Mouse (Mus musculus): Measurements from ENCODE around the gene 6030468B19Rik. TPM values are rescaled to one million over a fixed set of nuclear protein-coding genes. Genes with fewer than 3 reads are reported as not detected.

The 6030468B19Rik gene
- total RNA-seq, 2 experiments from 2014 or later = not detected

DNA sequence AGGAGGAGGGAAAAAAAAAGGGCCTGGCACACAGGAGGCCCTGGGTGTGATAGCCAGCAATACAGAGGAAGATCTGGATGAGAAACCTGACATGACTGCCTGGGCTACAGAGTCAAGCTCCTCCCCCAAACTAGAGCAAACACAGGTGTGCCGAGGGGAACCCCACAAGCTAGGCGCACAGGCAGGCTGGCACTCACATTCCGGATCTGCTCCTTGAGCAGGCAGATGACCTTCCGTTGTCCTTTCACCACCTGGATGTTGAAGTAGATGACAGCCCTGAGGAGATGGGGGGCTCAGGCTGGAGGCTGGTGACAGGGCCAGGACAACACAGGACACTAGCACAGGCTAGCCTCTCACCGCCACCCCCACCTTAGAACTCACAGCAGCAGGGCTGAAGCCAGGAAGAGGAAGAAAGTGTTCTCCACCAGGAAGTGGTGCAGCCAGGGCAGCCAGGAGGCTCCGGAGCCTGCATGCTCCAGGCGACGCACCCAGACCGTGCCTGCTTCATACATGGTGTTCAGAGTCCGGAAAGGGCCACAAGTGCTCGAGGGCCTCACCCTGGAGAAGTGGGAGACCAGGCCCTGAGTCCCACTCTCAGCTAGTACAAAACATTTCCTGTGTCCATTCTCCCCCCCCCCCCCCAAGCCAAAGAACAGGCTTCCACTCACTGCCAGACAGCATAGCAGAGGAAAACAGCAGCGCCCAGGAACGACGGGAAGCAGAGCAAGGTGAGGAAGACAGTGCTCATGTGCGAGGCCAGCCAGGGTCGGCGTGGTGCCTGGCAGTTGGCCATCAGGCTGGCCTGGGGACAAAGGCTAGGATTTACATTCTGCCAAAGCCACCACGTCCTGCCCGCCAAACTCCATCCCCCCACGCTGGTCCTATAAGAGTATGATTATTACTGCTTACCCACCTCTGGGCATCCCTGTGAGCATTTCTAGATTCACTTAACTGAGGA is 28.5 kb upstream of the 6030468B19Rik start:
- no peak for DNase-seq
- Histone ChIP-seq H3K4me3 (no peak overlapping the region), H3K27ac (no peak overlapping the region)
- no peak for TF ChIP-seq CTCF (IDR thresholded peaks at IDR 0.05)
- intact Hi-C loops (cut with DNase I) = no loop called here

DNA sequence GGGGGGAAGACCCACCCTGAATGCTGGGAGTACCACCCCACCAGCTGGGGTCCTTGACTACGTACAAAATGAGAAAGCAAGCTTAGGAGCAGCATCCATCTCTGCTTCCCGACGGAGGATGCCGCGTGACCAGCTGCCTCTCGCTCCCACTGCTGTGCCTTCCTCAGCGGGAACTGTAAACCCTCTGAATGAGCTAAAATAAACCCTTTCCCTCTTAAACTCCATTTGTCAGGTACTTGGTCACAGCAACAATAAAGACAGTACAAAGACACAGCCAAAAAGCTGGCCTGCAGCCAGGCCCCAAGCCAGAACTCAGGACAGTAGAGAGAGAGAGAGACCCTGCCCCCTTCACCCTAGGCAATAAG is 27.8 kb upstream of the 6030468B19Rik start:
- TF ChIP-seq CTCF (IDR thresholded peaks at IDR 0.05) = no peak
- intact Hi-C loops (cut with DNase I) = no loop called here
- no peak overlapping the region for H3K4me3 ChIP-seq
- no peak overlapping the region for H3K27ac ChIP-seq
- DNase-seq = no peak

DNA sequence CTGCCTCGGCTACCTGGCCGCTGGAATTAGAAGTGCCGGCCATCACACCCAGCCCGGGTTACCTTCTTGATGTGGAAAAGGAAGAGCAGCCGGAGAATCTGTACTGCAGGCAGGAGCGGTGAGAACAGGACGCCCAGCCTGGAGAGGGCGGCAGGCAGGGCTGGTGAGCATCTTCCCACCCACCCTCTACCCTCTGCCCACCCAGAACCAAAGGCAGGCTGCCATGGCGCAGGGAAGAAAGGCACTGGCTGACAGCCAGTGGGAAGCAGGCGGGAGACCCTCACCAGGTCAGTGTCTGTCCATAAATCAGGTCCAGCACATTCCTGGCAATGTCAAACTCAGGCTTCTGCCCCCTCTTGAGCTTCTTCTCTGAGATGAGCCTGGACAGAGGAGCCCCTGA is 27.1 kb upstream of the 6030468B19Rik start:
- Histone ChIP-seq H3K27ac (no peak overlapping the region), H3K4me3 (no peak overlapping the region)
- no peak for TF ChIP-seq CTCF (IDR thresholded peaks at IDR 0.05)
- DNase-seq = no peak
- intact Hi-C loops (cut with DNase I) = no loop called here

DNA sequence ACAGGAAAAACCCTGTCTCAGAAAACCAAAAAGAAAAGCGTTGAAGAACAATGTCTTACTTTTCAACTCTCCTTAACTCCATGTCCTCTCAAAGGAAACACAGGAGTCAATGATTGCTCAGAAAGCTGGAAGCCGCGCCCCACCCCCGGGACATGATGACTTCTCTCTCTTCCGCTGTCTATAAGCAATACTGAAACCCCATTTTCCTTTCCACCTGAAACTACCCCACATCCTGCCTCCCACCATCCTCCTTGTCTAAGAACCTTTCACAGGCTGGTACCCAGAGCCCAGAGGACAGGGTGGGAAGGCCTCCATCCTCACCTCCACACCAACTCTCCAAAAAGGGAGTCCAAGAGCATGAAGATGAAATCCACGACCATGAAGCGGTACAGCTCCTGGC is 25.1 kb upstream of the 6030468B19Rik start:
- no peak for TF ChIP-seq CTCF (IDR thresholded peaks at IDR 0.05)
- H3K27ac ChIP-seq = no peak overlapping the region
- no peak for DNase-seq
- no peak overlapping the region for H3K4me3 ChIP-seq
- intact Hi-C loops (cut with DNase I) = no loop called here

DNA sequence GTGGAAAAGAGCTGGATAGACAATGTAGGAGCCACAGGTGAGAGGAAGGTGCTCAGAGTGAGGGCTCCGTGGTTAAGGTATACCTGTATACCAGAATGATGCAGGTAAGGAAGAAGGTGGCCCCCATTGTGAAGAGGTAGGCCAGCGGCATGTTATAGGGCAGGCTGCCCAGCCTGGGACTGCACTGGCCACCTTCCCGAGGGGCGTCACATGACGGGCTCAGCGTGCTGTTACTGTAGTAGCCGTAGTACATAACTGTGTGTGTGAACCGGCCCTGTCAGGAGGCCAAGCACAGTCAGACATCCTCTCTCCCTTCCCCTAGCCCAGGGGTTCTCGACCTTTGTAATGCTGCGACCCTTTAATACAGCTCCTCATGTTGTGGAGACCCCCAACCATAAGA is 22.5 kb upstream of the 6030468B19Rik start:
- no peak overlapping the region for H3K27ac ChIP-seq
- no peak overlapping the region for H3K4me3 ChIP-seq
- no peak for TF ChIP-seq CTCF (IDR thresholded peaks at IDR 0.05)
- intact Hi-C loops (cut with DNase I) = no loop called here
- no peak for DNase-seq

DNA sequence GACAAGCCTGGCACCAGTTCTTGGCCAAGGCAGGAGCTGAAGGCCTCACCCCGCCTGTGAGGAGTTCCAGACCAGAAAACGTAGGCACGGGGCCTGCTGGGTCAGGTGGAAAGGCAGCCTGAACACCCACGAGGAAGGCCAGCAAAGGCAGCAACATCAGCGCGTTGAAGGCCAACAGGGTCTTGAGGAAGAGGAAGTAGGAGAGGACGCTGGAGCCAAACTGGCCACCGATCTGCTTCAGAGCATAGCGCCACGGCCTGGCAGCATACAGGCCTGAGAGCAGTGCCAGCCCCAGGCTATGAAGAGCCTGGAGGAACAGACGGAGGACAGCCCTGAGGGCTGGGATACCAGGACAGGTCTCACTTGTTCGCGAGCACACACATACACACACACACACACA is 21.9 kb upstream of the 6030468B19Rik start:
- DNase-seq = no peak
- TF ChIP-seq CTCF (IDR thresholded peaks at IDR 0.05) = no peak
- intact Hi-C loops (cut with DNase I) = no loop called here
- H3K4me3 ChIP-seq = no peak overlapping the region
- no peak overlapping the region for H3K27ac ChIP-seq

DNA sequence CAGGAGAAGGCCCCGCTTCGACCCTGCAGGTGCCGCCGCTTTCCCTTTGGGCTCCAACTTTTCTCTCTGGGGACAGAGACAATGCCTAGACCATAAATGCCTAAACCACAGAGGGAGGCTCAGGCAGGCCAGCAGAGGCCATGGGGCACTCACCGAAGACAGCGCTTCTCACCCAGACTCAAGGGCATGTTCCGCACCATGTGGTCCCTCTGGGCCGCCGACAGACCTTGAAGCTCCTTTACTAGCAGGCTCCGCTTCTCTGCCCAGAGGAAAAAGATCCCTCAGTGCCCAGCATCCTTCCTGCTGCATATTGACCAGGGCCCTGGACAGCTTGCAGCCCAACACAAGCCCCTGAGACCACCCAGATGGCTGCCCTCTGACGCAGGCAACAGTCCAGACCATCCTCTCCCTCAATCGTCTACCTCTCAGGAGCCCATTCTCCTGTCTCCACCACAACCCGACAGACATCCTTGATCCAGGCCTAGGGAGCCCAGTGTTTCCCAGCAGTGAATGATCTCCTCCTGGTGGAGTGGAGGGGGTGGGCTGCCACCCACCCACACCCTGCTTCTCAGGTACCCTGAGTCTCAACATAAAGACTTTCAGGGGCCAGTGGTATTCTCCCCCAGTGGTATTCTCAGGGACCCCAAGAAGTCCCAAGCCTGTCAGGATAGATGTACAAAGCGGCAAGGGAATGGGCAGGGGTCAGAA is 21.2 kb upstream of the 6030468B19Rik start:
- no peak for TF ChIP-seq CTCF (IDR thresholded peaks at IDR 0.05)
- Histone ChIP-seq H3K4me3 (no peak overlapping the region), H3K27ac (no peak overlapping the region)
- intact Hi-C loops (cut with DNase I) = no loop called here
- no peak for DNase-seq

DNA sequence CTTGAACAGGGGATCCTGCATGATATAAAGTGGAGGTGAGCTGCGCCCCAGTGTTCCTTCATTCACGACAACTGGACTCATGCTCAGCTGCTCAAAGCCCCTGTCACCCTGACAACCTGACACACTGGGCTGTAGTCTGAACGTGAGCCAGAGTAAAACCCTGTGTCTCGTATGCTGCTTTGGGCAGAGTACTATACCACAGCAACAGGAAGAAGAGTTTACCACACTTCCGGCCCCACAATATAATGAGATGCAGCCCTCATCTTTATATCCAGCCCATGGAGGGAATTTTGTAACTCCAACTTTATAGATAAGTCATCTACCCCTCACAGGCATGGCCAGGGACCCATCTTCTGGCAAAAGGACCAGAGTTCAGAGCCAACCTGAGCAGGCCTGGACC is 20.3 kb upstream of the 6030468B19Rik start:
- no peak for TF ChIP-seq CTCF (IDR thresholded peaks at IDR 0.05)

DNA sequence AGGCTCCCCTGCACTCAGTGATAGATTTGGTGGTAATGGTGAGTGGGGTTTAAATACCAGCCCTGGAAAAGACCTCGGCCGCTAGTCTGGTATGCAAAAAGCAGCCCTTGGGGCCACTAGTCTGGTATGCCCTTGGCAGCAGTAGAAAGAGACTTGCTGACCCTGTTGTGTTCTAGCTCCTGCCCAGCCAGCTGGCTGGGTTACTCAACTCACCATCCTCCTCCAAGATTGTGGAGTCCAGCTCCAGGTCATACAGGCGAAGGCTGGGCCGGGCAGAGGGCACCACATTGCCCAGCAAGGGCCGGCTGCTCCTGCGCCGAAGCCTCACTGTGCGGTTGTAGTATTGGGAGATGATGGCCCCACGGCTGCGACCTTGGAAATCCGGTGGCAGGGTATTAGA is 19.4 kb upstream of the 6030468B19Rik start:
- intact Hi-C loops (cut with DNase I) = no loop called here
- peak overlapping the region; percentile 84 for H3K27ac ChIP-seq
- no peak overlapping the region for H3K4me3 ChIP-seq
- TF ChIP-seq CTCF (IDR thresholded peaks at IDR 0.05) = no peak
- peak; percentile 58 for DNase-seq

More for the DNA sequence above, 20.3 kb upstream of the 6030468B19Rik start:
- DNase-seq = no peak
- Histone ChIP-seq H3K4me3 (no peak overlapping the region), H3K27ac (no peak overlapping the region)
- intact Hi-C loops (cut with DNase I) = no loop called here

DNA sequence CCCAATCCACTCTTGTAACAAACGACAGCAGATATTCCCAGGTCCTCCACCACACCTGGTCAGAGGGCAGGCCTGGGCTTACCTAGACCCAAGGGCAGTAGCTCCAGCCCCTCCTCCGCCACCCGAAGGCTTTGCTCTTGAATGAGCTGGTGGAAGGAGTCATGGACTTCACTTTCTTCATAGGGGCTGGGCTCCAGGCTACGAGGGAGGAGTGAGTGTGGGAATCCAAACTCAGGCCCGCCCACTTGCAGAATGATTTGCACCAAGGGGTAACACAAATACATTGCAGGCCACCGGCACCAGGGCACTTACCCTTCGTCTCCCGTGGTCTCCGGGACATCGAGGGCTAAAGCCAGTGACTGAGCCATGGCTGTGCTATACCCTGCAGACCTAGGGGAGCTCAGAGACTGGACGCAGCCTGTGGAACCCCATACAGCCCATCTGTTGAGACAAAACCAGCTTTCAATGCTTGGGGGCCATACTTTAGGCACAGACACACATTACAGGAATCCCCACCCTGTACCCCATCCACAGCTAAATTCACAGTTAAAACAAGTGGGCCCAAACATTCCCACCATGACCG is 18.5 kb upstream of the 6030468B19Rik start:
- peak overlapping the region; percentile 84 for H3K27ac ChIP-seq
- peak overlapping the region; percentile 81 for H3K4me3 ChIP-seq
- peak; percentile 44 for DNase-seq
- intact Hi-C loops (cut with DNase I) = no loop called here
- TF ChIP-seq CTCF (IDR thresholded peaks at IDR 0.05) = no peak

DNA sequence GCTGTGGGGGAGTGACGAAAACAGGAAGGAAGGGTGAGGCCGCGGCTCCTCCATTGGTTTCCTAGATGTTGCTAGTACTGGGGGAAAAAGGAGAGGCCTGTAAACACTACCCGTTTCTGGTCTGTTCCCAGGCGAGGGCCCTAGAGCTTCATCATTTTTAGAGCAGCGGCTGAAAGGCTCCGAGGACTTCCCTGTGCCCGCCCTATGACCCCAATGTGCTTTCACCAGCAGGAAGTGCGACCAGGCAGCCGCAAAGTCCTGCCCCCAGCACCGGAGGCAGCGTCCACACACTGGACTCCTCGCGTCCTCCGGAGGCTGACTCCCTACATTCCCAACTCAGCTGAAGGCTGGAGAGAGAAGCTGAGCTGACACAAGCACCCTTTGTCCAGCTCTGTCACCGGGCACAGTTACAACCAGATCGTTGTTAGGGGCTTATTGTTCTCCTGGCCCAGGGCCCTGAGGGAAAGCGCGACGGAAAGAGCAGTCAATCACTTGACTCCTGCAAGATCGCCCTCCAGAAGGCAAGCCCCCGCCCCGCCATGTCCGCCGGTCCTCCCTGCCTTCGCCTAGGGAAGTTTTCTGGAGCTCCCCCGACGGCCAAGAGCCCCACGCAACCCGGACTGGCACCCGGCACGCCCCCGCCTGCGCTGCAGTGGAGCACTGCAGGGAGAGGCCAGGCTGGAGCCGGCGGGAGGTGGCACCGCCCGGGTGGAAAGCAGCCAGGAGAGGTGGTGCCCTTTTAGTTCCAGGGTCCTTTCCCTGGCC is 17.8 kb upstream of the 6030468B19Rik start:
- TF ChIP-seq CTCF (IDR thresholded peaks at IDR 0.05) = no peak
- Histone ChIP-seq H3K4me3 (peak overlapping the region; percentile 81), H3K27ac (peak overlapping the region; percentile 84)
- intact Hi-C loops (cut with DNase I) = no loop called here
- peak; percentile 76 for DNase-seq

DNA sequence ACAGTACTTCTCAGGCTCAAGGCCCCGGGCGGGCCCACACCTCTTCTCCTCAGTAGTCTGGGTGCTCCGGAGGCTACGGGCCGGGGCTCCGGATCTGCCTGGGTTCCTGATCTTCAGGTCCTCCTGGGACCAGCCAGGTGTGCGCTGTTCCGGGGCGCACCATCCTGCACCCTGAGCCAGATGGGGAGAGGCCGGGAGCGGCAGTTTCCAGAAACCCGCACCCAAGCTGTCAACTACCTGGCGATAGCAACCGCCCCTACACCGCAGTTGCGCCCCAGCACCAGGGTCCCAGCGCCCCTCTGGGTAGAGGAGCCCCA is 17.3 kb upstream of the 6030468B19Rik start:
- Histone ChIP-seq H3K4me3 (peak overlapping the region; percentile 81), H3K27ac (peak overlapping the region; percentile 84)
- intact Hi-C loops (cut with DNase I) = no loop called here
- no peak for DNase-seq
- no peak for TF ChIP-seq CTCF (IDR thresholded peaks at IDR 0.05)

Data from gastrocnemius, adult 2 months (tissue).